Mouse (Mus musculus) frontal cortex, postnatal 36 days (tissue): ENCODE data around the gene Capzb.

ENCODE experiments used
- DNase-seq, 2 experiments: peaks; one replicate each; pipeline ENCODE4 v3.0.0; 2022; ENCODE audit warnings: low spot score in 2 of 2

Capzb gene

GRCm38 (mm10) chr4:139238612-139239011 lies 45.9 kb downstream of the Capzb start:
- DNase-seq = no peak

DNA sequence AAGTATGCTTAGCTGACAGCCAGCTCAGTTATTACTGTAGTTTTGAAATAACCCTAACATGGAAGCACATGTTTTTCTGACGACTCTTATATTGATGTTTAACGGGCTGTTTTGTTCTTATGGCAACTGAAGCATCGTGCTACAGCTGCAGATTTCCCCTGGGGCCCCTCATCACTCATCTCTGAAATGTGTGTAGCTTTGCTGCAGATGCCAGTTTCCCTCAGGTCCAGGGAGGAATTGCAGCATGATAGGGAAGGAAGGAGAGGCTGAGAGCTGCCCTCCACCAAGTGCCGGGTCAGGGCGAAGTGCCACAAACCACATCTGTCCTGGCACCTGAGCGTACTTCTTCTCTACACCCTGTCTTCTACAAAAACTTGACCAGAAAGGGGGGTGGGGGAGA lies 47.6 kb downstream of the Capzb start:
- no peak for DNase-seq

GRCm38 (mm10) chr4:139241678-139242606 lies 49.2 kb downstream of the Capzb start:
- DNase-seq = no peak

GRCm38 (mm10) chr4:139242607-139242955 lies 49.9 kb downstream of the Capzb start:
- DNase-seq = peak in 1 of 2 experiments; percentile 25

DNA sequence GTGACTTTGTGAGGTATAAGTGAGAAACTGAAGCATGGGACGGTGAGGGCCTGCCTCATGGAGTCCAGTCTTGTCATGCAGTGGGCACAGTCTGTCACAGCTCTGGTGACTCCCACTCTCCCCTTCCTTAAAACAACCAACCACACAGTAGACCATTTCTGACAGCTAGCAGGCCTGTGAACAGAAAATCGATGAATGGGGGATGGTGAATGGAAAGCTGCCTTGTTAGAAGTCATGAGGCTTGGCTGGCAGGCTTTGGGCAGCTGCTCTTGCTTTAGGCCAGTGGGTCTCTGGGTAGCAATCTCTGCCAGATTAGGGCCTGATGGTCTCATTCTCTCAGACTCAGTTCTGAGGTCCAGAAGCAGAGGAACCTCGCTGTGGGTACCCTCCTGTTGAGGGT lies 51.5 kb downstream of the Capzb start:
- no peak for DNase-seq

DNA sequence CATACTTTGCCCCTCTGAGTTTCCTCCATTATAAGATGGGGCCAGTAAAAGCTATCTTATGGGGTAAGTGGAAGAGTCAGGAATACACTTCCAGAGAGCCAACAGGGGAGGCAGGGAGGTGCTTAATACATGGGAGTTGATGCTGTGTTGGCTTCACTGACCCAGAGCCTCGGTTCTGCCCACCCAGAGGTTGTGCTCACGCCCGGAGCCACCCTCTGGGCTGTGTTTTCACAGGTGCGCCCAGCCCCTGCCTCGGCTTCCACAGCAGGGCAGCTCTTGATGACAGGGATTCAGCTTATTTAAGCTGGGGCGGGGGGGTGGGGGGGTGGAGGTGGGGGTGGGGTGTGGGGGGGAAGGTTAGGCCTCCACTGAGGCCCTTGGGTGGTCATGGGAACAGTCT lies 52.1 kb downstream of the Capzb start:
- no peak for DNase-seq

- no peak for DNase-seq
Measured at GRCm38 (mm10) chr4:139245534-139245933, 52.8 kb downstream of the Capzb start.

- DNase-seq = peak in 1 of 2 experiments; percentile 28
Measured at GRCm38 (mm10) chr4:139246130-139246877, 53.6 kb downstream of the Capzb start.

DNA sequence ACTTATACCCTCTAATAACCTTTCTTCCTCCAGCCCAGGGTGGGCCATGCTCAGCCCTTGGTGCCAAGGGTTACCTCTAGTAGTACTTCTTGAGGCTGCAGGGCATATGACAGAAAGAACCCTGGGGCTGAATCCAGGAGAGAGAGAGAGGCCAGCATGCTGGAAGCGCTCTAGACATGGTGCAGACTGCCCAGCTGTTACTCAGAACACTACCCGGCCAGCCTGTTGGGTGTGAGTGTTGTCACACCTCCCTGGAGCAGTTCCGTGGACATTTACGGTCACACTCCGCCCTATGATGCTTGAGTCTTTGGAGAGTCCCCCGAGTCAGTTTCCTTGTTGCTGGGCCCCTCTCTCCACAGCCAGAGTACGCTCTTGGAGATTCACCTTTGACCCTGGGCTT lies 55.3 kb downstream of the Capzb start:
- no peak for DNase-seq

DNA sequence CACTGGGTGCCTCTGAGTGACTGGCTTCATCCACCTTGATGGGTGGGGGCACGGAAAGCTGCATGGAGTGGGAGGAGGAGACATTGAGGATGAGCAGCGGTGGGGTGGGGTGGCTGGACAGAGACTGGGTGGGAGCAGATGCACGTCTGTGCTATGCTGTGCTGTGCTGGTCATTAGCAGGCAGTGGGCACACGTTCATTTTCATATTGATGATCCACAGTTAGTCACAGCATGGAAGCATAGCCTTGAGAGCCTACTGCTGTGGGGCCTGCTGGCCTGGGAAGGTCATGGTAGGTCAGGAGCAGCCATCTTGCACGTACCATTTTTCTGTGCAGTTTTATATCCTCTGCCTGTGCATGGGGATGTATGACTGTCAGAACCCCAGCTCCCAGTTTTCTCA lies 56.0 kb downstream of the Capzb start:
- DNase-seq = no peak

GRCm38 (mm10) chr4:139250043-139250442 lies 57.3 kb downstream of the Capzb start:
- no peak for DNase-seq

DNA sequence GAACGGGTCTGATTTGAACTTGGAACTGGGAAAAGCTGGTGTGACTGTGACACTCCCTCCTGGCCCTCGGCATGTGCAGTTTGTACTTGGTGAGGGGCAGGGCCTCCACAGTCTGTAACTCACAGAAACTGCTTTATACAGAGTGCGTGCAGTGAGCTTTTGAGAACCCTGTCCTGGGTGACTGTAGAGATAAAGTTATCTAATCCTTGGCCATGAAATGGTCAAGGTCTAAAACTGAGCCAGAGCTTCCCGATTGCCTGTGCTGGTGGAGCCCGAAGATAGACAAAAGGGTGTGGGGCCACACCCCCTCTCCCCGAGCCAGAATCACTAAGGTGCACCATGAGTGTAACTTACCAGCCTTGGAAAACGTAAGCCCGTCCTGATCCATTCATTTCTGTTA lies 58.2 kb downstream of the Capzb start:
- no peak for DNase-seq

DNA sequence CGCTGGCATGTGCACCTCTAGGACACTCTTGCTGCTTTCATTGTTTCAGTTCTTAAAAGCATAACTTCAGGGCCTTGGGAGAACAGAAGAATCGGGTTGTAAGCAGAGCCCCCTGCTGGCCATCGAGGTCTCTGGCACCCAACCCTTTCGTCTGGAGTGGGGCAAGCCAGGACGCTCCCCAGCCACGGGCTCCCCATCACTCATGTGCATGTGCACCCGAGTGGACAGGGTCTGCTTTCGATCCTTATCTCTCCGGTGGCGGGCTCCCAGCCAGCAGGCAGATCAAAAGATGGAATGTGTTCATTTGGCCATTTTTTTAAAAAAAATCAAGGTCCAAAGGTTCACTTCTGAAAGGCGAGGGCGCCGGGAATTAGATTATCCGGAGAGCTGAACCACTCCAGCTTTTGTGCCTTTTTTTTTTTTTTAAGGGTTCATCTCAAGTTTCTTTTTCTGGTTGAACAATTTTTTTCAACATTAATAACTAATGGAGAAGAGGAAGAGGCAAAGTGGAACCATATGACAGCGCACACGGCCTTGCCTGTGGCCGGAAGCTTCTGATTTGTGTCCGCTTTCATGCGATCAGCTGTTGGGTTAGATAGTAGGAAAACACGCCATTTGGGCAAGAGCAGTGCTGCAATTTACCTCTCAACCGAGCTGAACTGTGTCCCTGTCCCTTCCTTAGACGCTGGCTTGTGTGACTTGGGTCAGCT lies 59.5 kb downstream of the Capzb start:
- peak; percentile 64 to 80 for DNase-seq

DNA sequence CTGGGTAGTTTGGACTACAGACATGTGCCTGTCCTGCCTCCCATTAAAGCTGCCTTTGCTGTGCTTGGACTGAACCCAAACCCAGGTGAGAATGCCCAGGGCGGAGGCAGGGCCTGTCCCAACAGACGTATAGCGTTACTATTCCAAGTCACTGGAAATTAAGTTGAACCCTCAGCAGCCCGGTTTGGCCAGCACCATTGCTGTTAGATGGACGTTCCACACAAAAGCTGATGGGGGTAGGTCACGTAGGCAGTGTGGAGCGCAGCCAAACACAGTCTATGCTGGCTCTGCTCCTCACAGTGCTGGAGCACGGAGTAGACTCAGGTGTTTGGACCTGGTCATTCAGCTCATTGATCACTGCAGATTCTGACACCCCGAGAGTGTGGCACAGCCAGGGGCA lies 60.5 kb downstream of the Capzb start:
- DNase-seq = no peak

DNA sequence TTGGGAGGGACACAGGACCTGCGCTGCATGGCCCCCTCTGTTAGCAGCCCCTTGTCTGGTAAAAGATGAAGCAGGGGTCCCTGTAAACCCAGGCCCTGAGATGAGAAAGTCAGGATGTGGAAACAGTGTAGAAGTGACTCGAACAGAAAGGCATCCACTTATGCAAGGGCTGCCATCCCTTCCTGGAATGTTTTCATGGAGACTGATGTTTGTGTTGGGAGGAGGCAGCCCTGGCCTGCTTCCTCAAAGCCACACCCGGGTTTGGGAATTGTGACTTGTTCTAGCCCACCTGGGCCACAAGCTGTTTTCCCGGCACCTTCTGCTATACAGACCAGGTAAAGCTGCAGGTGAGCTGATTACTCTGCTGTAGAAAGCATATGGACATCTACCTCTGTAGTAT lies 63.4 kb downstream of the Capzb start:
- no peak for DNase-seq

DNA sequence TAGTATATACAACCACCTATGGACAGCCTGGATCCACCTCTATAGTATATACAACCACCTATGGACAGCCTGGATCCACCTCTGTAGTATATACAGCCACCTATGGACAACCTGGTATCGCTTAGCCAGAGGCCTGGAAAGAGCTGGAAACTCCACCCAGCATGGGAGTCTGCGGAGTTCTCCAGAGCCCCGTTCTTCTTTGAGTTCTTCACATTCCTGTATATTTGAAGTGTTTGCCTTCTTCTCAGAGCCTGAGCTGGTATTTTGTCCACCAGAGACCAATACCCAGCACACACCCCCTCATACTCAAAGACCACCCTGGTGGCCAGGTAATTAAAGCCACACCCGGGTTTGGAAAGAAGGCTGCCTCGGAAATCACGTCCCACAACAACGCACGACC lies 64.0 kb downstream of the Capzb start:
- no peak for DNase-seq

DNA sequence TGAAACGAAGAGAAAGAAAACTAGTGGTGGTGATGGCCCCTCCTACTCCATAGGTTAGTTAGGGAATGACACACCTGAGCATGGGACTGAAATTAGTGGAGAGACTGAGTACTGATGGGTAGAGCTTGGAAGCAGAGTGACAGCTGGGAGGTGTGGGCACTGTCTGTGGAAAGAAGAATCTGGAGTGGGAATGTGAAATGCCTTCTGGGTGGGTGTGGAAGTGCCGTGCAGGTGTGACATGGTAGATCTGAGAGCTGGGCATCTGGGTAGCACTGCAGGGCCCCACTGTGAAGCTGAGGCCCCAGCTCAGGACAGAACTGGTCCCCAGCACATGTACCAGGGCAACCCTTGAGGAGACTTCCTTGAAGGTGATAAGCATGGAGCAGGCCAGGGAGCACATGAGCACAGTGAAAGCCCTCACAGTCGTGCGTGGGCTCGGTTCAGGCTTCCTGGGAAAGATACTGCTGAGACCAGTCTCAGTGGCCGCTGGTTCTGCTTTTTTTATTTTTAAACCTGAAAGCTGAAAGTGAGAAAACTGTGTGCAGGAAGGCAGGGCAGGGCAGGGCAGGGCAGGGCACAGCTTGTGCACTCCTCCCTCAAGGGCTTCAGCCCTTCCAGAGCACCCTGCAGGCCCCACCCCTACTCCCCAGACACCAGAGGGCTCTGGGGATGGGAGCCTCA lies 66.1 kb downstream of the Capzb start:
- peak in 1 of 2 experiments; percentile 38 for DNase-seq

DNA sequence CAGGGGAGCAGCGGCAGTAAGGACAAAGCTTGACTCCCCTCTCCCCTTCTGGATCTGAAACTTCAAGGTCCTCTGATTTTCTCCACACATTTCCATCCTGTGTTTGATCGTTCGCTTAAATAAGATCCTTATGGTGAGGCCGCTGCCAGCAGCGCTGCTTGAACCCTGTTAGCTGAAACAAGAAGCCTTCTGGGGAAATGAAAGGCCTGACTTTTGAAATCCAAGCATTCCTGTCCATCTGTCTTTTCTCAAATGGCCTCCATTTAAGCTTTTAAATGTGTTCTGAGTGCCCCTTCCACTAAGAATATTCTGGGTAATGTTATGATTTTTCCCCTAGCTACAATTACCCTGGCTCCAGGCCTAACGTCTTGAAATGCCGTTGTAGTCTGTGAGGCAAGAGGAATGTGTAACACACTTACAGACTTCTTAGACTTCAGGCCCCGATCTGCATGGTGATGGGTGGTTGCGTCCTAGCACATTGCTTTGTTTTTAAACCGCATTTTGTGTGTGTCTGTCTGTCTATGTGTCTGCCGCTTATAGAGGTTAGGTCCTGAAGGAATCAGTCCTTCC lies 66.7 kb downstream of the Capzb start:
- no peak for DNase-seq

DNA sequence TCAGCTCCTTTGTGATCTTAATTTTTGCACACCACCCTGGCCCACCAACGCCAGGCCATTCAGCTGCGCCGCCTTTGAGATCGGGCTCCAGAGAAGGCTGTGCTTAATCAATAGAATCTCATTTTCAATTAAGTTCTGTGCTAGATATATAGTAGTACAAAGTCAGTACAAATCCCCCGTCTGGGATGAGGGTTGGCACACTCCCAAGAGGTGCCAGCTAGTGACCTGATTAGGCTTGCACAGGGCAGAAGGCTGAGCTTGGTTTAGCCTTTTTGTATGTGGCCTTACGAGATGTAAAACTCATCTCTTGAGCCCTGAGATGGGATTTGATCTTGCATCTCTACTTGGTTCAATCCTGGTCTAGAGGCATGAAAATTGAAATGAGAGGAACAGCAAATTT lies 70.3 kb downstream of the Capzb start:
- DNase-seq = no peak

GRCm38 (mm10) chr4:139265783-139266499 lies 73.2 kb downstream of the Capzb start:
- DNase-seq = no peak

GRCm38 (mm10) chr4:139266500-139266865 lies 73.8 kb downstream of the Capzb start:
- DNase-seq = no peak
